Mouse (Mus musculus) lung, postnatal 0 days (tissue): Measurements from ENCODE around the gene Hist1h3d.

Source experiments
- CTCF ChIP-seq: IDR thresholded peaks from 2 replicates; pipeline ENCODE4 v1.5.1; 2016; ENCODE audit warnings: antibody characterized with exemption, mild to moderate bottlenecking
- EP300 ChIP-seq: IDR thresholded peaks from 2 replicates; pipeline ENCODE4 v1.6.1; 2016; ENCODE audit warnings: antibody characterized with exemption, mild to moderate bottlenecking, control low read depth

- TF ChIP-seq EP300 (no peak), CTCF (no peak)
Observed at GRCm38 (mm10) chr13:23550761-23551145, 24.8 kb upstream of the Hist1h3d start.
